Mouse (Mus musculus): ENCODE measurements at regions not wholly inside any gene's neighbourhood (a gene's known extent, or its start where the extent isn't known, plus 50 kb on each side); places are given as distances from the start of the nearest gene placed in this dataset.

DNA sequence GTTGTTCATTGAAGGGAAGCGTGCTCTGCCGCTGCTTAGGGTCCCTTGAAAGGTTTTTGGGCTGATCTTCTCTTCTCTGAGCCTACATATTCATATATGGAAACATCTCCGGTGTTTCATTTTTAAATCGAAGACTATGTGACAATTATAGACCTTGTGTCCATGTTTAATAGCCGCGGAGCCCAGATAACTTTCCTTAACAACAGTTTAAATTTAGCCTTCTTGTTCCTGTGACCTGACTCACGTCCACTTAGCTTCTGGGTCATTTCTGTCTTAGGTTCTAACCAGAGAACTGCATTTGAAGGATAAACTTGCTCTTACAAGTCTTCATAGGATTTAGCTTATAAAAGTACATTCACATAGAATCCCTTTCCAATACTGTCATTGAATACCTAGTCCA, 153.6 kb downstream of the Sptssa start:
- Histone ChIP-seq H3K27me3 (replicated peaks; ENCODE audit: control insufficient read depth, insufficient read depth, low read length) (no peaks in the 10 kb centered on the region), H3K9ac (ENCODE audit: low read length) (no peak overlapping the region), H3K27ac (ENCODE audit: low read depth) (no peak overlapping the region), H3K4me2 (ENCODE audit: low read length) (no peak overlapping the region), H3K4me3 (ENCODE audit: low read depth, low read length) (no peak overlapping the region), H3K4me1 (replicated peaks; ENCODE audit: control insufficient read depth, insufficient read depth, low read length) (no peaks in the 10 kb centered on the region), H3K36me3 (ENCODE audit: control insufficient read depth, insufficient read depth, low read length) (no peaks in the 10 kb centered on the region), H3K9me3 (ENCODE audit: control insufficient read depth, low read length) (no peaks in the 10 kb centered on the region)
- ATAC-seq (replicated peaks; ENCODE audit: low FRiP score, low TSS enrichment, low read depth) (no peak), DNase-seq (ENCODE audit: low spot score) (no peak)
- 89% methylated on average over 7 of the region's 7 CpGs for WGBS

DNA sequence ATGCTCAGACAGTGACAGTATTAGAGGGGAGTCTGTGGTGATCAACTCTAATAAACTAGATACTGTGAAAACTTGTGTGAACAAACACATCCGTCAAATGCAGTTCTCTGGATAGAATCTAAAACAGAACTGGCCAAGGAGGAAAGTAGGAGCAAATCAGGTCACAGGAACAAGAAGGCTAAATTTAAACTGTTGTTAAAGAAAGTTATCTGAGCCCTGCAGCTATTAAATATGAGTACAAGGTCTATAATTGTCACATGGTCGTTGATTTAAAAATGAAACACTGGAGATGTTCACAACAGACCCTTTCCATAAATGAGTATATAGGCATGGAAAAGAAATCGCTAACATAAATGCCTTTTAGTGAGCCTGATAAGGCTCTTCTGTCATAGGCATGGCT, 156.4 kb downstream of the Sptssa start:
- Histone ChIP-seq H3K9ac (ENCODE audit: low read length) (no peak overlapping the region), H3K36me3 (ENCODE audit: control insufficient read depth, insufficient read depth, low read length) (no peaks in the 10 kb centered on the region), H3K27ac (ENCODE audit: low read depth) (no peak overlapping the region), H3K4me1 (replicated peaks; ENCODE audit: control insufficient read depth, insufficient read depth, low read length) (peaks cover 10% of the 10 kb centered on the region), H3K9me3 (ENCODE audit: control insufficient read depth, low read length) (no peaks in the 10 kb centered on the region), H3K27me3 (replicated peaks; ENCODE audit: control insufficient read depth, insufficient read depth, low read length) (no peaks in the 10 kb centered on the region), H3K4me2 (ENCODE audit: low read length) (no peak overlapping the region), H3K4me3 (ENCODE audit: low read depth, low read length) (no peak overlapping the region)
- whole genome bisulfite sequencing = 59% methylated on average over 3 of the region's 3 CpGs
- DNase-seq (ENCODE audit: low spot score) (no peak), ATAC-seq (replicated peaks; ENCODE audit: low FRiP score, low TSS enrichment, low read depth) (no peak)

DNA sequence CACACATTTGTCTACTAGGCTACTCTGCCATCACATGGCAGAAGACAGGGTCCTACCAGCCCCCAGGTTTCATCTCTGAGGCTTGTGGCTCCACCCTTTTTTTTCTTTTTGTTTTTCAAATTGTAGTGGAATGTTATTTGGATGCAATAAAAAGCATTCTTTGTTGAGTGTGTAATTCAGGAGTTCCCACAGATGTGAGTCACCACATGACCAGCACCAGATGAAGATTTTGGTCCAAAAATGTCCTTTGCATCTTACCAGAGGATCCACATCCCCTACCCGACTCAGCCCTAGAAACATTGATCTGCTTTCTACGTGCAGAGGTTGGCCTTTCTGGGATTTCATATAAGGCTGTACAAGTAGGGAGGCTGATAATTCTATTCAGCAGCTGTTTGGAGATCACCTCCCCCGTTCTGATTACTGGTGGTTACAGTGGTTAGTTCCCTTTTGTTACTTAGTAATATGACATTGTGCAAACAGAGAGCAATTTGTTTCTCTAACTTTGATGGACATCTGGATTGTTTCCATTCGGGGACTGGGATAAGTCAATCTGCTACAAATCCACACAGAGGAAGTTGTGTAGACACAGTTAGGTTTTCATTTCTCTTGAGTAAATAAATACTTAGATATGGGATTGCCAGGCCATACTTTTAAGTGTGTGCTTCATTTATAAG, 160.5 kb downstream of the Sptssa start:
- WGBS = 39% methylated on average over 4 of the region's 4 CpGs
- Histone ChIP-seq H3K36me3 (ENCODE audit: control insufficient read depth, insufficient read depth, low read length) (no peaks in the 10 kb centered on the region), H3K27me3 (replicated peaks; ENCODE audit: control insufficient read depth, insufficient read depth, low read length) (no peaks in the 10 kb centered on the region), H3K4me2 (ENCODE audit: low read length) (no peak overlapping the region), H3K4me1 (replicated peaks; ENCODE audit: control insufficient read depth, insufficient read depth, low read length) (peaks cover 34% of the 10 kb centered on the region), H3K9ac (ENCODE audit: low read length) (no peak overlapping the region), H3K4me3 (ENCODE audit: low read depth, low read length) (no peak overlapping the region), H3K27ac (ENCODE audit: low read depth) (peak overlapping the region; percentile 65), H3K9me3 (ENCODE audit: control insufficient read depth, low read length) (no peaks in the 10 kb centered on the region)
- no peak for DNase-seq (ENCODE audit: low spot score)
- ATAC-seq (replicated peaks; ENCODE audit: low FRiP score, low TSS enrichment, low read depth) = no peak

DNA sequence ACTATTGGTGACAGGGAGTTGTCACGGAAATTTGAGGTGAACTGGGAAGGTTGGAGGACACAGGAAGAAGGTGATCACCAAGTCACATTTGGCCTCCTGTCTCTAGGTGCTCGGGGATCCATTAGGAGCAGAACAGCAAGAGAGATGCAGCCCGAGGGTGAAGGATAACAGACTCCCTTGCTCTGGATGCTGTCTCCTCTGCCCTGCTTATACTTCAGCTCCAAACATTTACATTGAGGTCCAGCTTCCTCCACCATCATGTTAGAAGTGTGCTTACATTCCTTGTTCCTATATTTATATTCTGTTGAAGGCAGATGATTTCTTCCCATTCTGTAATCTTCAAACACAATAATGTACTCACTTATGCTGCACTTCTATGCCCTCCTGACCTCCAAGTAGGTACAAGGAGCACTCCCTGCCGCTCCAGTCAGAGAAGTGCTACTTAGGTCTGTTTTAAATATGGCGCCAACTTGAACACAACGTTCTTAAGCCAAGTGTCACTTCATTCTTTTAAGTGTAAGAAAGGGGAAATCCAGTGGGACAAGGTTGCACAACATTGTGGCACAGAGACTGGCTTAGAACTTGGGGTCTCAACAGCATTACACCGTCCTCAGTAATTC, 161.5 kb downstream of the Sptssa start:
- 0 out of 2 replicates have a peak, but pooled peaks have one; percentile 38 for ATAC-seq (replicated peaks; ENCODE audit: low FRiP score, low TSS enrichment, low read depth)
- 44% methylated on average over 7 of the region's 7 CpGs for WGBS

DNA sequence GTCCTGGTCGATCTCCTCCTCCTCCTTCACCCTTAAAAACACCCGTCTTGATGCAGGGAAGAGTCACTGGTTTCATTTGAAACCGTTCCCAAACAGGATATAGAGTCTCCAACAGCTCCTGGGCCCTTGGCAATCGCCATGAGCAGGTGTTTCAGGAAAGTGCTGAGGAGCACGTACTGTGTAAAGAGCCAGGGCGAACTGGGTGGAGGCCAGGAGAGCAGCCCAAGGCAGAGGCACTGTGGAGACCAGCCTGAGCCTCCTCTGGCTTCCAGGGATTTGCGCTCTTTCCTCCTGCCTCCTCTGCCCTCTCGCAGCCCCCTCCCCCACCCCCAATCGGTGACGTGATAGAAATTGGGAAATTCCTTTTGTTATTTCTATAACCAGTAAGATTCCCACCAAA, 163.6 kb downstream of the Sptssa start:
- no peak overlapping the region for H3K4me3 ChIP-seq (ENCODE audit: low read depth, low read length)
- H3K4me1 ChIP-seq (replicated peaks; ENCODE audit: control insufficient read depth, insufficient read depth, low read length) = peaks cover 35% of the 10 kb centered on the region
- H3K4me2 ChIP-seq (ENCODE audit: low read length) = no peak overlapping the region
- no peak for ATAC-seq (replicated peaks; ENCODE audit: low FRiP score, low TSS enrichment, low read depth)
- H3K36me3 ChIP-seq (ENCODE audit: control insufficient read depth, insufficient read depth, low read length) = no peaks in the 10 kb centered on the region
- no peak for DNase-seq (ENCODE audit: low spot score)
- no peak overlapping the region for H3K9ac ChIP-seq (ENCODE audit: low read length)
- 44% methylated on average over 10 of the region's 10 CpGs for WGBS
- no peaks in the 10 kb centered on the region for H3K9me3 ChIP-seq (ENCODE audit: control insufficient read depth, low read length)
- H3K27me3 ChIP-seq (replicated peaks; ENCODE audit: control insufficient read depth, insufficient read depth, low read length) = no peaks in the 10 kb centered on the region
- H3K27ac ChIP-seq (ENCODE audit: low read depth) = no peak overlapping the region

More for the DNA sequence above, 161.5 kb downstream of the Sptssa start:
- H3K9ac ChIP-seq (ENCODE audit: low read length) = no peak overlapping the region
- no peaks in the 10 kb centered on the region for H3K36me3 ChIP-seq (ENCODE audit: control insufficient read depth, insufficient read depth, low read length)
- peaks cover 35% of the 10 kb centered on the region for H3K4me1 ChIP-seq (replicated peaks; ENCODE audit: control insufficient read depth, insufficient read depth, low read length)
- no peak for DNase-seq (ENCODE audit: low spot score)
- no peaks in the 10 kb centered on the region for H3K9me3 ChIP-seq (ENCODE audit: control insufficient read depth, low read length)
- H3K27me3 ChIP-seq (replicated peaks; ENCODE audit: control insufficient read depth, insufficient read depth, low read length) = no peaks in the 10 kb centered on the region
- H3K4me3 ChIP-seq (ENCODE audit: low read depth, low read length) = no peak overlapping the region
- no peak overlapping the region for H3K4me2 ChIP-seq (ENCODE audit: low read length)
- H3K27ac ChIP-seq (ENCODE audit: low read depth) = peak overlapping the region; percentile 77

DNA sequence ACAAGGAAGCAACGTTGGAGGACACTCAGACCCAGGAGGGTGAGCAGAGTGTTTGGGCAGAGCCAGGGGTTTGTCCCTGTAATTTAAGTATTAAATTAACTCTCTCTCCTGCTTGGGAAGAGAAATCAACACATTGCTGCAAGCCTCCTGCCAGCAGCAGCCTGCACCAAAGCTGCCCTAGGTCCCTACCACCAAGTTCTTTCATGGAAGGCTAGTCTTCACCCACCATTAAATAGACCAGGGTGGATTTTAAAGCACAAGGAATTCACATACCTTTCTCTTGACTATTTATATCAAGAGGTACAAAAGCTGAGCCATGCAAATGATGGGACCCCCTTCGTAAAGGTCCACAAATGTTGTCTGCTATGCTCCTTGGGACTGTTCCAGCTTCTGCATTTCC, 165.9 kb downstream of the Sptssa start:
- Histone ChIP-seq H3K4me2 (ENCODE audit: low read length) (no peak overlapping the region), H3K4me3 (ENCODE audit: low read depth, low read length) (no peak overlapping the region), H3K36me3 (ENCODE audit: control insufficient read depth, insufficient read depth, low read length) (no peaks in the 10 kb centered on the region), H3K4me1 (replicated peaks; ENCODE audit: control insufficient read depth, insufficient read depth, low read length) (peaks cover 28% of the 10 kb centered on the region), H3K9me3 (ENCODE audit: control insufficient read depth, low read length) (no peaks in the 10 kb centered on the region), H3K27me3 (replicated peaks; ENCODE audit: control insufficient read depth, insufficient read depth, low read length) (no peaks in the 10 kb centered on the region), H3K9ac (ENCODE audit: low read length) (no peak overlapping the region), H3K27ac (ENCODE audit: low read depth) (no peak overlapping the region)
- ATAC-seq (replicated peaks; ENCODE audit: low FRiP score, low TSS enrichment, low read depth) (no peak), DNase-seq (ENCODE audit: low spot score) (no peak)
- WGBS = 62% methylated on average over 2 of the region's 2 CpGs

DNA sequence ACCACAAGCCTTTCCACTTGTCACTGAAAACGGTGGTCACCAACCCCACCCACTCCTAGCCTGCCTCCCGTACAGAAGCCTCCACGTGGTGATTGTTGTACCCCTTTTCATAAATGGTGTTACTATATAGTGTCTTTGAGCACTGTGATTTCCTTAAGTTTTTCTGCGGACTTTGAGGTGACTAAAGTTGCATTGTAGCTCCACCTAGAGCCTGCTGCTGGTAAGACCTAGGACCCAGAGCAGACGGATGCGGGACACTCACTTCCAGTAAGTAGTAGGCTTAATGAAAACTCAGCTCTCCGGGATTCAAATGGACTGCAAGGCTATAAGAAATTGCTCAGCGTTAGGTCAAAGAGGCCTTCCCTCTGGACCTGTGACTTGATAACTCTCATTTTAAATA, 166.7 kb downstream of the Sptssa start:
- Histone ChIP-seq H3K4me2 (ENCODE audit: low read length) (no peak overlapping the region), H3K36me3 (ENCODE audit: control insufficient read depth, insufficient read depth, low read length) (no peaks in the 10 kb centered on the region), H3K27me3 (replicated peaks; ENCODE audit: control insufficient read depth, insufficient read depth, low read length) (no peaks in the 10 kb centered on the region), H3K4me1 (replicated peaks; ENCODE audit: control insufficient read depth, insufficient read depth, low read length) (peaks cover 24% of the 10 kb centered on the region), H3K9me3 (ENCODE audit: control insufficient read depth, low read length) (no peaks in the 10 kb centered on the region), H3K9ac (ENCODE audit: low read length) (no peak overlapping the region), H3K4me3 (ENCODE audit: low read depth, low read length) (no peak overlapping the region), H3K27ac (ENCODE audit: low read depth) (no peak overlapping the region)
- DNase-seq (ENCODE audit: low spot score) (peak; percentile 85), ATAC-seq (replicated peaks; ENCODE audit: low FRiP score, low TSS enrichment, low read depth) (peak; percentile 79)
- 4% methylated on average over 8 of the region's 8 CpGs for WGBS

DNA sequence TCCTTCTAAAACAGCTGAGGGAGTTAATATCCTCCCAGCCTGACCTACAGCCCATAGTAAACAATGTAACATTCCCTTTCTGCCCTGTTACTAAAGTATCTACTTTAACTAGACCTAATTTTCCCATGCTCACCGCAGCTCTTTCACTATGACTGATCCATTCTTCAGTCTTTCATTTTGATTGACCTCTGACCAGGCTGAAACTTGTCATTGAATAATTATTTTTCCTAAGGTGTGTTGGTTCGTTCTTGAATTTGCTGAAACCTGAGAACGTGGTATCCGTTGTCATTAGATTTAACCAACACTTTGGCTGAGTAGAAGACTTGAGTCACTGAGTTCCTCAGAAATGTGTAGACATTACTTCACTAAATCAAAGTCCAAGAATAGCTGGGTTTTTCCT, 168.7 kb downstream of the Sptssa start:
- no peaks in the 10 kb centered on the region for H3K36me3 ChIP-seq (ENCODE audit: control insufficient read depth, insufficient read depth, low read length)
- no peak overlapping the region for H3K27ac ChIP-seq (ENCODE audit: low read depth)
- H3K4me2 ChIP-seq (ENCODE audit: low read length) = no peak overlapping the region
- DNase-seq (ENCODE audit: low spot score) (no peak), ATAC-seq (replicated peaks; ENCODE audit: low FRiP score, low TSS enrichment, low read depth) (no peak)
- H3K9ac ChIP-seq (ENCODE audit: low read length) = no peak overlapping the region
- H3K27me3 ChIP-seq (replicated peaks; ENCODE audit: control insufficient read depth, insufficient read depth, low read length) = no peaks in the 10 kb centered on the region
- WGBS = 80% methylated on average over 4 of the region's 4 CpGs
- H3K4me1 ChIP-seq (replicated peaks; ENCODE audit: control insufficient read depth, insufficient read depth, low read length) = peaks cover 11% of the 10 kb centered on the region; the same call in 1 of the 2 replicates
- H3K9me3 ChIP-seq (ENCODE audit: control insufficient read depth, low read length) = 0 out of 2 replicates have a peak, but pooled peaks cover 1% of the 10 kb centered on the region
- no peak overlapping the region for H3K4me3 ChIP-seq (ENCODE audit: low read depth, low read length)

DNA sequence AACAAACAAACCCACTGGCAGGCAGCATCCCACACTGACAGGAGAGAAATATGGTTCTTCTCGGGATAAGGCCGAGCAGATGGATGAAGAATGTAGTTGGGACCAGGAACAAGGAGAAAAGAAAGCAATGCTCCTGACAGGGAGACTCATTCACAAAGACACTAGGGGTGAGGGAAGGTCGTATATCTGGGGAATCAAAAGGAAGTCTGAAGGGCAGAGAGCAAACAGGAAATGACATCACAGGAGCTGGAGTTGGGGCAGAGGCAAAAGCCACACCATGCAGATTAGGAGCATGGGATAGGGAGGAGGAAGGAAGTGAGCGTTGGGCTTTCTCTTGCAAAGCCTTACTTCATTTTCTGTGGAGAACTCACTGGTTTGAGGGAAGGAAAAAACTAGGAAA, 174.4 kb downstream of the Sptssa start:
- no peak for DNase-seq (ENCODE audit: low spot score)
- peak overlapping the region; percentile 47; the same call in 1 of the 2 replicates for H3K27ac ChIP-seq (ENCODE audit: low read depth)
- no peak for ATAC-seq (replicated peaks; ENCODE audit: low FRiP score, low TSS enrichment, low read depth)
- no peak overlapping the region for H3K4me3 ChIP-seq (ENCODE audit: low read depth, low read length)
- no peaks in the 10 kb centered on the region for H3K27me3 ChIP-seq (replicated peaks; ENCODE audit: control insufficient read depth, insufficient read depth, low read length)
- WGBS = 48% methylated on average over 4 of the region's 4 CpGs
- H3K4me1 ChIP-seq (replicated peaks; ENCODE audit: control insufficient read depth, insufficient read depth, low read length) = peaks cover 5% of the 10 kb centered on the region; the same call in 1 of the 2 replicates
- no peak overlapping the region for H3K9ac ChIP-seq (ENCODE audit: low read length)
- H3K9me3 ChIP-seq (ENCODE audit: control insufficient read depth, low read length) = 0 out of 2 replicates have a peak, but pooled peaks cover 3% of the 10 kb centered on the region
- H3K4me2 ChIP-seq (ENCODE audit: low read length) = no peak overlapping the region
- no peaks in the 10 kb centered on the region for H3K36me3 ChIP-seq (ENCODE audit: control insufficient read depth, insufficient read depth, low read length)
